Mouse (Mus musculus) bone marrow macrophage, adult 2 months (primary cell): Measurements from ENCODE around the gene Arhgap23.

Source experiments
- CTCF ChIP-seq: IDR thresholded peaks from 2 replicates; pipeline ENCODE4 v1.5.1; 2012; ENCODE audit warnings: low read depth, mild to moderate bottlenecking, low read length, moderate library complexity
- POLR2A ChIP-seq: IDR thresholded peaks from 2 replicates; pipeline ENCODE4 v1.6.1; 2012; ENCODE audit warnings: mild to moderate bottlenecking, low read depth, low read length, borderline replicate concordance

DNA sequence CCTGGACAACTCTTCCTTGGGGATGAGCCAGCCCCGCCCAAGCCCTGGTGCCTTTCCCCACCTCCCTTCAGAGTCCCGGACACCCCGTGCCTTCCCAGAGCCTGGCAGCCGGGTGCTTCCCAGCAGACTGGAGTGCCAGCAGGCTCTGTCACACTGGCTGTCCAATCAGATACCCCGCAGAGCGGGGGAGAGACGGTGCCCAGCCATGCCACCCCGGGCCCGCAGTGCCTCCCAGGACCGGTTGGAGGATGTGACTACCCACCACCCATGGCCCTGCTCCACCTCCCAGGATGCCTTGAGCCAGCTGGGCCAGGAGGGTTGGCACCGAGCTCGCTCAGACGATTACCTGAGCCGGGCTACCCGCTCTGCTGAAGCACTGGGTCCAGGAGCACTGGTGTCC, 36.3 kb downstream of the Arhgap23 start:
- TF ChIP-seq POLR2A (no peak), CTCF (no peak)
